Mouse (Mus musculus): Measurements from ENCODE around the gene Arhgap17. TPM values are rescaled to one million over a fixed set of nuclear protein-coding genes. Genes with fewer than 3 reads are reported as not detected.

Arhgap17 gene
- total and polyA plus RNA-seq, 2 experiments from 2014 or later: 7.2 to 19.8 TPM

- no peak for TF ChIP-seq CTCF (IDR thresholded peaks at IDR 0.05; ENCODE audit: low read depth)
- Histone ChIP-seq H3K4me2 (ENCODE audit: low read depth, low read length) (0 out of 2 replicates have a peak overlapping the region, but pooled peaks have one; percentile 13), H3K27ac (0 out of 2 replicates have a peak overlapping the region, but pooled peaks have one; percentile 36), H3K9ac (replicated peaks; ENCODE audit: low read length) (no peak overlapping the region), H3K4me1 (ENCODE audit: insufficient read depth, low read length) (0 out of 2 replicates have a peak, but pooled peaks cover 13% of the 10 kb centered on the region), H3K4me3 (ENCODE audit: low read length) (no peak overlapping the region), H3K9me3 (ENCODE audit: low read length) (no peaks in the 10 kb centered on the region), H3K27me3 (ENCODE audit: insufficient read depth, low read length) (no peaks in the 10 kb centered on the region), H3K36me3 (ENCODE audit: insufficient read depth, low read length) (no peaks in the 10 kb centered on the region)
- DNase-seq (ENCODE audit: low spot score) (peak; percentile 12), ATAC-seq (no peak)
- WGBS: 66% methylated on average over 7 of the region's 7 CpGs
Observed at GRCm38 (mm10) chr7:123365876-123366741, 3.6 kb downstream of the Arhgap17 start.

GRCm38 (mm10) chr7:123363971-123364370 is 5.7 kb downstream of the Arhgap17 start:
- WGBS: 87% methylated on average over 8 of the region's 8 CpGs
- no peak for ATAC-seq
- H3K27me3 ChIP-seq (ENCODE audit: insufficient read depth, low read length): no peaks in the 10 kb centered on the region

GRCm38 (mm10) chr7:123362806-123363205 is 6.9 kb downstream of the Arhgap17 start:
- TF ChIP-seq CTCF (IDR thresholded peaks at IDR 0.05; ENCODE audit: low read depth): no peak
- 0 out of 2 replicates have a peak, but pooled peaks cover 6% of the 10 kb centered on the region for H3K4me1 ChIP-seq (ENCODE audit: insufficient read depth, low read length)
- H3K4me2 ChIP-seq (ENCODE audit: low read depth, low read length): no peak overlapping the region
- no peak overlapping the region for H3K27ac ChIP-seq
- H3K36me3 ChIP-seq (ENCODE audit: insufficient read depth, low read length): no peaks in the 10 kb centered on the region
- H3K4me3 ChIP-seq (ENCODE audit: low read length): no peak overlapping the region
- ATAC-seq (no peak), DNase-seq (ENCODE audit: low spot score) (no peak)
- 81% methylated on average over 3 of the region's 3 CpGs for WGBS
- no peak overlapping the region for H3K9ac ChIP-seq (replicated peaks; ENCODE audit: low read length)
- no peaks in the 10 kb centered on the region for H3K27me3 ChIP-seq (ENCODE audit: insufficient read depth, low read length)
- no peaks in the 10 kb centered on the region for H3K9me3 ChIP-seq (ENCODE audit: low read length)

More at GRCm38 (mm10) chr7:123363971-123364370, 5.7 kb downstream of the Arhgap17 start:
- 0 out of 2 replicates have a peak, but pooled peaks cover 13% of the 10 kb centered on the region for H3K4me1 ChIP-seq (ENCODE audit: insufficient read depth, low read length)
- H3K4me3 ChIP-seq (ENCODE audit: low read length): no peak overlapping the region
- no peak overlapping the region for H3K27ac ChIP-seq
- DNase-seq (ENCODE audit: low spot score): no peak
- no peak overlapping the region for H3K4me2 ChIP-seq (ENCODE audit: low read depth, low read length)
- TF ChIP-seq CTCF (IDR thresholded peaks at IDR 0.05; ENCODE audit: low read depth): no peak
- no peaks in the 10 kb centered on the region for H3K9me3 ChIP-seq (ENCODE audit: low read length)
- H3K36me3 ChIP-seq (ENCODE audit: insufficient read depth, low read length): no peaks in the 10 kb centered on the region
- H3K9ac ChIP-seq (replicated peaks; ENCODE audit: low read length): no peak overlapping the region

GRCm38 (mm10) chr7:123361229-123361980 is 8.3 kb downstream of the Arhgap17 start:
- DNase-seq (ENCODE audit: low spot score) (no peak), ATAC-seq (no peak)
- WGBS: 94% methylated on average over 7 of the region's 7 CpGs
- no peaks in the 10 kb centered on the region for H3K4me1 ChIP-seq (ENCODE audit: insufficient read depth, low read length)
- H3K4me3 ChIP-seq (ENCODE audit: low read length): no peak overlapping the region
- H3K36me3 ChIP-seq (ENCODE audit: insufficient read depth, low read length): no peaks in the 10 kb centered on the region
- TF ChIP-seq CTCF (IDR thresholded peaks at IDR 0.05; ENCODE audit: low read depth): no peak
- H3K27ac ChIP-seq: no peak overlapping the region
- H3K9me3 ChIP-seq (ENCODE audit: low read length): no peaks in the 10 kb centered on the region
- no peak overlapping the region for H3K9ac ChIP-seq (replicated peaks; ENCODE audit: low read length)
- H3K27me3 ChIP-seq (ENCODE audit: insufficient read depth, low read length): no peaks in the 10 kb centered on the region
- no peak overlapping the region for H3K4me2 ChIP-seq (ENCODE audit: low read depth, low read length)

GRCm38 (mm10) chr7:123360185-123360584 is 9.5 kb downstream of the Arhgap17 start:
- 94% methylated on average over 5 of the region's 5 CpGs for WGBS
- Histone ChIP-seq H3K4me1 (ENCODE audit: insufficient read depth, low read length) (no peaks in the 10 kb centered on the region), H3K27me3 (ENCODE audit: insufficient read depth, low read length) (no peaks in the 10 kb centered on the region), H3K4me2 (ENCODE audit: low read depth, low read length) (no peak overlapping the region), H3K9me3 (ENCODE audit: low read length) (no peaks in the 10 kb centered on the region), H3K36me3 (ENCODE audit: insufficient read depth, low read length) (no peaks in the 10 kb centered on the region), H3K4me3 (ENCODE audit: low read length) (no peak overlapping the region), H3K9ac (replicated peaks; ENCODE audit: low read length) (no peak overlapping the region), H3K27ac (no peak overlapping the region)
- no peak for ATAC-seq
- no peak for TF ChIP-seq CTCF (IDR thresholded peaks at IDR 0.05; ENCODE audit: low read depth)
- no peak for DNase-seq (ENCODE audit: low spot score)

GRCm38 (mm10) chr7:123359101-123359500 is 10.6 kb downstream of the Arhgap17 start:
- no peak for TF ChIP-seq CTCF (IDR thresholded peaks at IDR 0.05; ENCODE audit: low read depth)
- WGBS: 55% methylated on average over 7 of the region's 7 CpGs
- H3K4me3 ChIP-seq (ENCODE audit: low read length): no peak overlapping the region
- no peaks in the 10 kb centered on the region for H3K36me3 ChIP-seq (ENCODE audit: insufficient read depth, low read length)
- peak; percentile 38 for DNase-seq (ENCODE audit: low spot score)
- H3K4me2 ChIP-seq (ENCODE audit: low read depth, low read length): no peak overlapping the region
- no peak overlapping the region for H3K9ac ChIP-seq (replicated peaks; ENCODE audit: low read length)
- ATAC-seq: no peak
- H3K27ac ChIP-seq: no peak overlapping the region
- H3K9me3 ChIP-seq (ENCODE audit: low read length): no peaks in the 10 kb centered on the region
- no peaks in the 10 kb centered on the region for H3K27me3 ChIP-seq (ENCODE audit: insufficient read depth, low read length)
- no peaks in the 10 kb centered on the region for H3K4me1 ChIP-seq (ENCODE audit: insufficient read depth, low read length)

Data from hindbrain, postnatal 0 days (tissue).